Mouse (Mus musculus): ENCODE data around the gene Arhgap19.

DNA sequence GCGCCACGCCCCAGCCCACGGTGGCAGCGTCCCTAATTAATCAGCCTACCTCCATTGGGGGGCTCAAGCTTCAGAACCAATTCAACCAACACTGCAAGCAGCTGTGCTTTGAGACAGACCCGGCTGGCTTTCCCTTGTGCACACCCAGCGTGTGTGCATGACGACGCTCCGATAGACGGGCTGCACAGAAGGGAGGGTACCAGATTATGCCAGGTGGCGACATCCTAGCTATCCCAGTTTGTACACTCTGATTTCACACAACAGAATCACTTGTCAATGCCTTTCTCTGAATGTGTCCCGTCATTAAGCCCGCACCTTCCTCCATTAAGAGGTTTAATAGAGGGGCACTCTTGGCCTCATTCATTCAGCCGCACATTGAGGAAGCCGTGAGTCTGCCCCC lies 47.1 kb downstream of the Arhgap19 start:
- TF ChIP-seq GATA1 (IDR thresholded peaks at IDR 0.05; ENCODE audit: low read length), result no peak
- TF ChIP-seq TAL1 (IDR thresholded peaks at IDR 0.05; ENCODE audit: low read length), result no peak
